Mouse (Mus musculus): ENCODE results near the gene Cd40.

GRCm38 (mm10) chr2:165010351-165010750 is 45.1 kb upstream of the Cd40 start:
- no peak for TF ChIP-seq GATA1 (IDR thresholded peaks at IDR 0.05; ENCODE audit: low read length)
- TF ChIP-seq TAL1 (IDR thresholded peaks at IDR 0.05; ENCODE audit: low read length) = no peak

Measured in erythroblast, embryonic 14.5 days (primary cell).